Mouse (Mus musculus) common myeloid progenitor, adult 5-6 weeks (primary cell): ENCODE results near the gene Tldc2. TPM values are rescaled to one million over a fixed set of nuclear protein-coding genes. Genes with fewer than 3 reads are reported as not detected.

Experiments
- ATAC-seq: replicated peaks from 2 replicates; pipeline ENCODE4 v1.8.0; 2016; ENCODE audit warnings: low read depth, mild to moderate bottlenecking, moderate TSS enrichment, inconsistent platforms; ENCODE audit not compliant: poor library complexity, severe bottlenecking
- total RNA-seq: library from RNA; stranded (forward); fragments of 200-1000, 187-1606 nt; gene quantifications from 2 replicates; pipeline ENCODE4 v1.2.3, GENCODE M21; 2017

Gene Tldc2
- not detected in 2 replicates for total RNA-seq

DNA sequence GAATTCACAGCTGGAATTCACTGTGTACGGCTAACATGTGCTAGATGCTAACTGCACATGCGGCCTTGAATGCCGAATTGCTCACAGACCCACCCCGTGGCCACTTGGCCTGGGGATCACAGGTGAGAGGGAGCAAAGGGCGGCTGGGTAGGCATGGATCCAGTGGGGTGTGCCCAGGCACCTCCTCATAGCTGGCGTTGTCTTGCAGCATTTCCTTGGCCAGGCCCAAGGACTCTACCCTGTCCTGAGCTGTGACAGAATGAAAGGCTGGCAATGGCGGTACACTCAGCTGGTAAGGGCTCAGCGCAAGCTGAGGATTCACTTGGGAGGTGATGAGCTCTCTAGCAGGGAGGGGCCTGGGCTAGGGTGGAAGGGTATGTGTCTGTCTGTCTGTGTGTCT is at the start of gene Tldc2:
Gene Tldc2, plus strand, starts transcription at position 260 of the 400 bp plus-strand sequence.
- ATAC-seq = no peak

DNA sequence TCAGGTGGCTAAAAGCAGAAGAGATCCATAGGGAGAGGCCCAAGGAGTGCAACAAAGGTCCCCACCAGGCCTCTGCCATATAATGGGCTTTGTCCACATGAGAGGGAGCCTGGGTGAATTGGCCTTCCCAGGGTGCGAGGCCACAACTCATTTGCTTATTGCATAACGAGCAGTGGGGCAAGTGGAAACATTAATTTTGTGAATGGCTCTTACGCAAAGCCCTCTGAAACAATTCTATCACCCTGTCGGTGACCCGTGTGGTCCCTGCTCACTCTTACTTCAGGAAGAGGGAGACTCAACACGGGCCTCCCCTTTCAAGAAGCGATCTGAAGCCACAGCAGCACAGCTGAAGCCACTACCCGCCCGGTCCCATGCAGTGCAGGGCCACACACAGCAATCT is 49.6 kb upstream of the Tldc2 start:
- no peak for ATAC-seq

DNA sequence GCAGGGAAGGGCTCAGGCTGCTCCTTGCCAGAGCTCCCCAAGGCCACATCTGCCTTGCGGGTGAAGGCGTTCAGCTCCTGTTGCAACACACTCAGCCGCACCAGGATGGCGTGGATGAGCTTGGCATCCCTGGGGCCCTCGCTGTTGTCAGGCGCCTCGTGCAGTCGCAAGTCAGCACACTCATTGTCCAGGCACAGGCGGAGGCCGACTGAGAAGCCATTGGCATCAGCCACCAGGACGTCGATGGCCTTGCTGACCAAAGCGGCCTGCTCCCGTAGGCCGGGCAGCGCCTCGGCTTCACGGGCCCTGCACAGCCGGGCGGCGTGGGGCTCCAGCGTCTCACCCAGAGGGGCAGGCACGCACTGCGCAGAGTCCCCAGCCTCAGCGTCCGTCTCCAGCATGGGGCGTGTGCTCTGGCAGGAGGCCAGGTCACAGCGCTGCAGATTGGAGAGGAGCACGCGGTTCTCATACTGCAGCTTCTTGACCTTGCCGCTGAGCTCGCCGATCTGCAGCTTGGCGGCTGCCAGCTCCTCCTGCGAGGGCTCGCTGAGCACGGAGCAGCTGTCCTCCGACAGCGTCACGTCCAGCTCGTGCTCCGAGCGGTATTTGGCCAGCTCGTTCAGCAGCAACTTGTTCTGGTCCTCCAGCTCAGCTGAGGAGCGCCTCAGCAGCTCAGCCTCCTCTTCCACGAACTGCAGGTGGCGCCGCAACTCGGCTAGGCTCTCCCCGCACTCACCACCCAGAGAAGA is 46.8 kb upstream of the Tldc2 start:
- ATAC-seq = no peak

DNA sequence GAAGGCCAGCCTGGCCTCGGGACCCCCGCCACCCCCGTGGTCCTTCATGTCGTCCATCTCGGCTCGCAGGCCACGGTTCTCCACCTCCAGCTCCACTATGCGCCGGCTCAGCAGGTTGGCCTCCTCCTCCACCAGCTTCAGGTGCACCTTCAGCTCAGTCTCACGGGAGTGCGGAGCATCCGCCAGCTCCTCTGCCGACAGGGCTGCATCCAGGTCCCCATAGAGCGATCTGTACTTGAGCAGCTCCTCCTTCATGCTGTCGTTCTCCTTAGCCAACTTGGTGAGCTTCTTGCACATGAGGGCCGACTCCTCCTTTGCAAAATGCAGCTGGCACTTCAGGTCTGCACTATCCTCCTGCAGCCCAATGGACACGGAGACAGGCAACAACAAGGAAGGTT is 46.2 kb upstream of the Tldc2 start:
- no peak for ATAC-seq

DNA sequence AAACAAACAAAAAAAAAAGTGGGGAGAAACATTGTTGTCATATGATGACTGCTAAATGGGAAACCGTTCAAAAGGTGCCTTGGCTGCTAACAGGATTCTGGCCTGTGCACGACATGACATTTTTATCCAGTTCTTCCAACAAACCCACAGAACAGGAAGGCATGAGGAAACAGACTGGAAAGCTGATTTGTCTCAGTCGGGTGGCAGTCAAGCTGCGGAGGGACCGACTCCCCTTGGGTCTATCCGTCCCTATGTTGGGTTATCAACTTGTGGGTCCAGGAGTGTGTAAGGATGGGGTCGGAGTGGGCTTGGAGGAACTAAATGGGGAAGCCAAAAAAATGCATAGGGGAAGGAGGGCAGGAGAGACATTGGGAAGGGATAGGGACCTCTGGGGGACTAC is 45.4 kb upstream of the Tldc2 start:
- ATAC-seq = peak; percentile 71

DNA sequence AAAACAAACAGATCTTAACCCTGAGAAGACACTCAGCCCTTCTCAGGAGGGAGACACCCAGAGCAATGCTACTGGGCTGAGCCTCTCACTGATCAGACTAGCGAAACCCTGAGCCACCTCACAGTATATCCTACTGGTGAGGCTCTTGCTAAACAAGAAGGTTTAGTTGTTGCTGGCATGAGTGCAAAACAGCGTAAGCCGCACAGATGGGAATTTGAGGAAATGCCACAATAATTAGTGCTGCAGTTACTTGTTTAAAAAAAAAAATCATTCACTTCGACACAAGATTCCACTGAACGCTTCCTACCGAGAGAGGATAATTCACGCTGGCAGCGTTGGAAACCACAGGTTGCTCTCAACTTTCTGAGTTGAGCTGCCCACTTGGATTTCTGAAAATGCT is 43.3 kb upstream of the Tldc2 start:
- no peak for ATAC-seq

DNA sequence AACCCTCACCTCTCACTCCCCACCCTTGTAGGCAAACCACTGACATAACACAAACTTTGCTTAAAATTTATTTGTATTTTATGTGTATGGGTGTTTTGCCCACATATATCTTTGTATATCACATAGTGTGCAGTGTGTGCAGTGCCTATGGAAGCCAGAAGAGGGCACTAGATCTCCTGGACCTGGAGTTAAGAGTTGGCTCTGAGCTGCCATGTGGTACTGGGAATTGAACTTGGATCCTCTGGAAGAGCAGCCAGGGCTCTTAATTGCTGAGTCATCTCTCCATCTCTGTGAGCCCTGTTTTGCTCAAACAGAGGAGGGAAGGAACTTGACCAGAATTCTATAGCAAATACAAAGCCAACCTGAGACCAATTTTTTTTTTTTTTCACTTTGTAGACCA is 42.9 kb upstream of the Tldc2 start:
- no peak; the same call in 1 of the 2 replicates for ATAC-seq

DNA sequence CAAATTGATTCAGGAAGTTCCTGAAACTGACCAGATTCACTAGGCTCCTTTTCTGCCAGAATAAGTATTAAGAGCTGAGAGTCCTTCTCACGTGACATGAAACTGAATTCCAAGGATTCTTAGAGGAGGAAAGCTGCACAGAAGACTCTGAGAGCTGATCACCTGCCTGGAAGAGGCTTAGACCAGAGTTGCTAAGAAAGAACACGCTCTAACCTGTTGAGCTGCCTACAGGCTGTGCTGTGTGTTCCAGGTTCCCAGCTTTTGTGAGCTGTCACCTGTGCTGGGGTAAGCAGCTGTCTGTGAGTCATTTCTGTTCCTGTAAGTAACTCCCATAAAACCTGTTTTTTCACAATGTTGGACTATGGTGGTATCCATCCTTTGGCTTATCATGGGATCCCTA is 40.9 kb upstream of the Tldc2 start:
- no peak for ATAC-seq

DNA sequence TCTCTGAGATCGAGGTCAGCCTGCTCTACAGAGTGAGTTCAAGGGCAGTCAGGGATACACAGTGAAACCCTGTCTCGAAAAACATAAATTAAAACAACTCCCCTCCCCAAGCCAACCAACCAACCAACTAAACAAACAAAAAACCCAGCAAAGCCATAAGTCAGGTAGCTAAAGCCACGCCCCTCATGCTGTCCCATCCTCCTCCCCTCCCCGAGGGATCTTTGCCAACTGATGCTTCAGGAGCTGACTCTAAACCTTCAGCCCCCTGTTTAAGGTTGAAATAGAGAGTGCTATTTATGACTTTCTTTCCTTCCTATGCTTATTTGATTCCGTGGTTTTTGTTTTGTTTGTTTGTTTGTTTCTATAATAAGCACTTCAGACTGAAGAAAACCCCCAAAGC is 39.9 kb upstream of the Tldc2 start:
- ATAC-seq = no peak

DNA sequence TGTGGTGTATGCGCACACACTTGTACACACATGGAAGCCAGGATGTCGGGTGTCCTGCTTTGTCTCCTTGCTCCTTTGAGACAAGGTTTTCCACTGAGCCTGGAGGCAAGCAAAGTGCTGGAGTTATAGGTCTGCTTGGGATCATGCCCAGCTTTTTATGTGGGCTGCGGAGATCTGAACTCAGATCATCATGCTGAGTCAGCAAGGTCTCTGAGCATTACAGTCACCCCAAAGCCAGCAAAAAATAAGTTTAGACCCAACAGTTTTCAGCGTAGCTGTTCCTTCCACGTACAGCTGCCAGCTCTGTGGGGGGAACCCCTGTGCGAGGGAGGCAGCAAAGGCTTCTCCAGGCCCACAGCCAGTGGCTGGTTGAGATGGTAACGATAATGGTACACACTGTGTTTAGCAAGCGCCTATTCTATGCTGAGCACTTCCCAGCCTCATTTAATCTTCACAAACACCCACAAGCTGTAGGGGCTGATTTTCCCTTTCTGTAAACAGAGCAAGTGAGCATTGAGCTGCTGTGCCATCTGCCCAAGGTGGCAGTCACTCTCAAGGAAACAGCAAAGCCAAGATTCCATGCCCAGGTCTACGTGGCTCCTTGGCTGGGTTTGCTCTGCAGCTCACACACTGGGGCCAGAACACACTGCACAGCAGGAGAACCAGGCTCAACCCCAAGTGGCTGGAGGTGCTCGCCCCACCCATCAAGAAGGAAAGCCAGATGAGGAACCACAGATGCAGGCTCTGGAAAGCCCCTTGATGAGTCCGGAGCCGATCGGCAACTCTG is 38.3 kb upstream of the Tldc2 start:
- ATAC-seq = peak; percentile 56; the same call in 1 of the 2 replicates

DNA sequence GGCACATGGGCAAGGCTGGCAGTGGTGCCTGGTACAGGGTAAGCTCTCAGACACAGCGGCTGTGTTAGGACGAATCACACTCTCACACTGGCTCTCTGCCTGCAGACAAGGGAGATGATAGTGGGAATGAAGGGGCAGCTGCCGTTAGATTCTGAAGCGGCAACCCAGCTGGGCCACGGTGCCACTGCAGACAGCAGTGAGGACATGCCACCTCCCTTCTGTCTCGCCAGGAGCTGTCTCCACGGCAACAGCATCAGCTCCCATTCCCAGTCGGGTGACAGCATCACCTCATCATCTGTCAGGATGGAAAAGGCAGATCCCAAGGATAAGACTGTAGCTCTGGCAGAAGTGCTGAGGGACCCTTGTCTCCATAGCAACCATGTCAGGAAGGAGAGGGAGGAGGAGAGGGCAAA is 37.0 kb upstream of the Tldc2 start:
- ATAC-seq = no peak

DNA sequence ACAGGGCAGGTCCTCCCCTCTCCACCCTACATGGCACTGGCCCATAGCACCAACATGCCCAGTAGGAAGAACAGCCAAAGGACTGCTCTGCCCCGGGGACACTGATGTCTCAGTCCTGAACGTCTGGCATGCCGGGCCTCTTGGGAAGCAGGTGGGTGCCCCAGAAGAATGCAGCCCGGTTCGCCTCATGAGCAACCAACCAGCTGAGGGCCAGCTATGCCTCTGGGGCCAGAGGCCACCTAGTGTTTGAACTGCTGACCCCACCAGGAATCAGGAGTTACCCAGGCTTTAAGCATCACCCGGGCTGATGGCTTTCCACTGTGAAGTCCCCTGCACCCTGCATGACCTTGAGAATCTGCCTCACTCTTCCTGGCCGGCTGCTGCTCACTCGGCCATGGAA is 34.4 kb upstream of the Tldc2 start:
- ATAC-seq = no peak

DNA sequence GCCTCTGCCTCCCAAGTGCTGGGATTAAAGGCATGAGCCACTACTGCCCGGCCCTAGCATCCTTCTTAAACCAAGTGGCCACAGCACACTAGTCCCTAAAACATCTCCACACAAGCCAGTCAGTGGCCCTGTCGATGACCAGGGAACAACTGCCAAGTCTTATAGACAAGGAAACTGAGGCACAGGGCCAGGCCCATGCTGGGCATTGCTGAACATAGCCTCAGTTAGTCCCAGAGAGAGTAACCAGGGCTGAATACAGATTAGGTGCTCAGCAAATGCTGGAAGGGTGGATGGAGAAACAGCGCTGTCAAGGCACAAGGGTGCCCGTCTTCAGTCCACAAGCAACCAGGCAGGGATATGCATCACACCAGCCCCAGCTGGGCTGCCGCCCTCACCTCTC is 33.7 kb upstream of the Tldc2 start:
- no peak for ATAC-seq

DNA sequence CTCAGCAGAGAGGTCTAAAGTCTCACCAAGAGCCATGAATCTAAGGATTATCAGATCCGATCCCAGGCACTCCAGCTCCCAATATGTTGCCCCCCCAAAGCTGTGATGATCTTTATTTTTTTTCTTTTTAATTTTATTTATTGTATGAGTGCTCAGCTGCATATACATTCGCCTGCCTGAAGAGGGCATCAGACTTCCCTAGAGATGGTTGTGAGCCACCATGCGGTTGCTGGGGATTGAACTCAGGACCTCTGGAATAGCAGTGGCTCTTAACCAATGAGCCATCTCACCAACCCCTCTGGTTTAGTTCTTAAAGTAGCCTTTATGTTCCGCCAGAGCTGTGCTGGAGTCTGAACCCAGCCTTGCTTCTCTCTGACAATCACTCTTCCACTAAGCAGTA is 33.1 kb upstream of the Tldc2 start:
- ATAC-seq = no peak; the same call in 1 of the 2 replicates

DNA sequence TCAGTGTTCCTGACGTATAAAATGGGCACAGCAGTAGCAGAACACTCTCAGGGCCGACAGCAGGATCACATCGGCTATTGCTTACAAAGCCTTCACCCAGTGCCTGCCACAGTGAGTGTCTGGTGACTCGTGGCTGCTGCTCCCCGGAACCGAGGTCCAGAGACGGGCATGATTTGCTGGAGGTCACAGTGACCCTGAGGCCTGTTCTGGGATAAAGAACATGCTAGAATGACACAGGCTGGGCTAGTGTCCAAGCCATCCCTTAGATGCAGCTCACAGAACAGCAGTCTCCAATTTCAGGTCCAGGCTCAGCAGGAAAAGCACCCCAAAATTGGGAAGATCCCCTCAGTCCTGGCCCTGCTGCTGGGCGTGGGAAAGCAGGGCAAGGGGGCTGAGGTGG is 32.6 kb upstream of the Tldc2 start:
- ATAC-seq = no peak

DNA sequence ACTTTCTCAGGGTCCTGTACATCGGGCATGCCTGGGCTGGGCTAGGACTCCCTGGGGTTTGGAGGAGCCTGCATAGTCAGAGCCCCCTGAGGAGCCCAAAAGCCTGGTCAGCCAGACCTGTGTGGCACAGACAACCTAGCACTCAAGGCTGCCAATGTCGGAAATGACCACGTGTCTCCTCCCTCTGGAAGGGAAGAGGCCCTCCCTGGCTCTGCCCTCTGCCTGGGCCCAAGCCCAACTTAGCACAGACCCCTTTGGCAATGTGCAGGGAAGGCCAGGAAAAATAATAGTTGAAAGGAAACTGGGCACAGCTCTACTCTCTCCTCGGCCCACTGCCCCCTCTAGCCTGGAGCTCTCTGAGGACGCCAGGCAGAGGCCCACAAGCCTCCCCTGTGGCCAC is 32.0 kb upstream of the Tldc2 start:
- ATAC-seq = no peak

DNA sequence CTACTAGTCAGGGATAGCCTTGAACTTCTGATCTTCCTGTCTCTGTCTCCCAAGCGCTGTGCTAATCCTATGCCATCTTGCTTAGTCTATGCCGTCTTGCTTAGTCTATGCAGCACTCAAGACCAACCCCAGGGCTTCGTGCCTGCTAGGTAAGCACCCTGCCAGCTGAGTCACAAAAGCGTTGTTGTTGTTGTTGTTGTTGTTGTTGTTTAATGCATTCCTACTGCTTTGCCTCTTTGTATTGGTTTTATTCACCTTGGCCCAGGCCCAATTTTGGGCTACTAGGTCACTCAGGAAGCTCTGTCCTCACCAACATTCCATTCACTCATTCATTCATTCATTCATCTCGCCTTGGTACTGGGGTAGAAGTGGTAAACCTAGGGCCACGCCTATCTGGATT is 31.1 kb upstream of the Tldc2 start:
- ATAC-seq = no peak

DNA sequence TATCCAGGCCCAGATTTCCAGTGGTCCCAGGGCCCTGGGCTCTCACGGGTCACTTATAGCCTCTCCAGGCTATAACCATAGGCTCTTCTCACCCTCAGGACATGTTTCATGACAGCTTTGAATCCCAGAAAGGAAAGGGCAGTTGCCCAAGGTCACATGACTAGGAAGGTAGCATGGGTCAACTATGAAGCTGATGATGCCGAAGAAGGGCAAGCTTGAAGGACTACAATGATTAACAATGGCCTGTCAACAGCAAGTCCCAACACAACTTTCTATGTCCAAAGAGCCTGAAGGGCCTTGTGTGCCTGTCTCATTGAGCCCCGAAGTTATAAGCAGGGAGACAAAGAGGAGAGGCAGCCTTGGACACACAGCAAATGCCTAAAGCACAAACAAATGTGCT is 29.7 kb upstream of the Tldc2 start:
- no peak for ATAC-seq

DNA sequence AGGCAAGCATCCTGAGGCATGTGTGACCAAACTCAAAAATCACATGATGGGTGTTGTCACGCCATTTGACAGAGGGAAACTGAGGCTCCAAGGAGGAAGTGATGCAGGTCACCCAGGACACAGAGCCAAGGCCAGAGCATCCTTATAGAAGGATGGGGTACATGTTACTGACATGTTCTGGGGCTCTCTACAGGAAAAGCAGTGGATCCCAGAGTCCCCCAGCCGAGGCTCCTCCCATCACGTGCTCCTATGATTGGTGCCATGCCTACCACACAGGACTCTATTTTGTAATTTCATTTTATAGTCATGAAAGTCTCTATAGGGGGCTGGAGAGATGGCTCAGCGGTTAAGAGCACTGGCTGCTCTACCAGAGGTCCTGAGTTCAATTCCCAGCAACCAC is 29.1 kb upstream of the Tldc2 start:
- ATAC-seq = no peak

DNA sequence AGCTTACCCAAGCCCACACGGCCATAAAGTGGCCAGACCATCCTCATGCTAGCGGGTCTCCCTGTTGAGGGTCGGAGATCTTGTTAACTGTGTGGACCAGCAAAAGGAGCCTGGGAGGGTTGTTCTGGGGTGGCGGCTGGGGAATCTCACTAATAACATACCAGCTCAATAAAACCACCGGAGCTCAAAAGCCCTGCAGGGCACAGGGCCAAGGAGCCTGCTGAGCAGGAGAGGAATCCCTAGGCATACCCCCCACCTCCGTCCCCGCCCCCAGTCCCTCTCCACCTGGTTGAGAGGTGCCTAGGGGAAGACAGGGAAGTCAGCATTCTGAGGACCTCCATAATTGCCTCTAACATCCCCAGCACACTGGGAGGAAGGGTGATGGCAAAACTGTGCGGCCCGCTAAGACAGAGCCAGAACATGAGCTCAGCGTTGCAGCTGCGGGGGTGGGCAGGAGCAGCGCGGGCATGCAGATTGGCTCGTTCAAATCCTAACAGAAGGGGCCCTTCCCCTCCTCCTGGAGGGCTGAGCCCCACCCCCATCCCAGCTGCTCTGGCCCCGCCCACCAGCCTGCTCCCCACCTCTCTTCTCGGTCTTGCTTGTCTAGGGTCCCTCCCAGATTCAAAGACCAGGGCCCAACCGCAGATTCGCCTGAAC is 28.4 kb upstream of the Tldc2 start:
- no peak for ATAC-seq

DNA sequence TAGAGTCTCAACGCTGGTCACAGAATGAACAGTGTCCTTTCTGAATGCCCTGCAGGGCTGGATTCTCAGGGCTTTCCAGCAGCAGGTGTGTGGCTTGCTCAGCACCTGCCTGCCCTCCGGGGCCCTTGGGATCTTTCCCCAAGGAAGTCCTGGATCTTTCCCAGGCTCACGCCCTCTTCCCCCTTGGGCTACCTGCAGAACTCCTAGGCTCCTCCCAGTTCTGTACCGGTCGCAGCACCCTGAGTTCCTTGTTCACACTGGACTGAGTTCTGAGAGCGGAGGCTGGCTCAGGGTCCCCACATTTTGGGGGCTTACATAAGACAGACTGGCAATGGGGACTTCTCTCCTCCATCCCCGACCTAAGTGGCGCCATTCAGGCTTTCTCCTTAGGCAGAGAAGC is 27.7 kb upstream of the Tldc2 start:
- ATAC-seq = no peak
